Mouse (Mus musculus): ENCODE data around the gene Ksr2. TPM values are rescaled to one million over a fixed set of nuclear protein-coding genes. Genes with fewer than 3 reads are reported as not detected.

Gene Ksr2
- total and polyA plus RNA-seq, 3 experiments, result not detected

GRCm38 (mm10) chr5:117397371-117397770, 16.4 kb upstream of the Ksr2 start:
- DNase-seq (ENCODE audit: low read depth, low spot score), result no peak
- Histone ChIP-seq H3K4me3 (ENCODE audit: control insufficient read depth in 1 of 2, insufficient read depth in 1 of 2, low read depth in 2 of 2, low read length in 2 of 2) (no peak overlapping the region), H3K4me1 (ENCODE audit: control insufficient read depth in 1 of 2, insufficient read depth in 2 of 2, low read length in 2 of 2) (no peaks in the 10 kb centered on the region), H3K9ac (ENCODE audit: control insufficient read depth, low read depth, low read length, poor library complexity, severe bottlenecking) (no peak overlapping the region), H3K27me3 (ENCODE audit: control insufficient read depth in 1 of 2, insufficient read depth in 2 of 2, low read length in 2 of 2) (no peaks in the 10 kb centered on the region), H3K36me3 (ENCODE audit: control insufficient read depth in 1 of 2, insufficient read depth in 2 of 2, low read length in 2 of 2) (no peaks in the 10 kb centered on the region), H3K9me3 (replicated peaks; ENCODE audit: insufficient read depth, low read length) (no peaks in the 10 kb centered on the region), H3K27ac (ENCODE audit: control insufficient read depth, low read depth, low read length) (no peak overlapping the region), H3K79me2 (ENCODE audit: control insufficient read depth, insufficient read depth, low read length, poor library complexity) (no peaks in the 10 kb centered on the region)
- no peak for TF ChIP-seq USF1 (IDR thresholded peaks at IDR 0.05; ENCODE audit: low read depth, low read length)
- TF ChIP-seq RAD21 (IDR thresholded peaks at IDR 0.05; ENCODE audit: low read depth, low read length), result no peak
- no peak for TF ChIP-seq CHD2 (IDR thresholded peaks at IDR 0.05; ENCODE audit: low read length)
- TF ChIP-seq ZNF384 (IDR thresholded peaks at IDR 0.05; ENCODE audit: low read depth, low read length), result no peak
- TF ChIP-seq TBP (IDR thresholded peaks at IDR 0.05; ENCODE audit: low read depth, low read length), result no peak
- TF ChIP-seq GATA1 (IDR thresholded peaks at IDR 0.05; ENCODE audit: low read depth, low read length), result no peak
- no peak for TF ChIP-seq NELFE (IDR thresholded peaks at IDR 0.05; ENCODE audit: low read depth, low read length)
- TF ChIP-seq BHLHE40 (IDR thresholded peaks at IDR 0.05; ENCODE audit: borderline replicate concordance, low read depth, low read length), result no peak
- TF ChIP-seq POLR2AphosphoS2 (IDR thresholded peaks at IDR 0.05; ENCODE audit: low read length), result no peak
- TF ChIP-seq MAFK (IDR thresholded peaks at IDR 0.05; ENCODE audit: borderline replicate concordance, low read depth, low read length), result no peak
- TF ChIP-seq UBTF (IDR thresholded peaks at IDR 0.05; ENCODE audit: borderline replicate concordance, insufficient read depth, low read depth, low read length), result no peak
- no peak for TF ChIP-seq RCOR1 (IDR thresholded peaks at IDR 0.05; ENCODE audit: low read depth, low read length)
- no peak for TF ChIP-seq TAL1 (IDR thresholded peaks at IDR 0.05; ENCODE audit: low read length)
- TF ChIP-seq SMC3 (IDR thresholded peaks at IDR 0.05; ENCODE audit: low read depth, low read length), result no peak
- TF ChIP-seq NRF1 (IDR thresholded peaks at IDR 0.05; ENCODE audit: insufficient read depth, low read depth, low read length, poor library complexity, severe bottlenecking), result no peak
- no peak for TF ChIP-seq ETS1 (IDR thresholded peaks at IDR 0.05; ENCODE audit: low read depth, low read length)
- no peak for TF ChIP-seq POLR2A (IDR thresholded peaks at IDR 0.05; ENCODE audit: control insufficient read depth in 1 of 2, insufficient read depth in 1 of 2, low read depth in 1 of 2, low read length in 2 of 2, poor library complexity in 1 of 2)

GRCm38 (mm10) chr5:117398007-117398550, 15.7 kb upstream of the Ksr2 start:
- Histone ChIP-seq H3K27ac (ENCODE audit: control insufficient read depth, low read depth, low read length) (no peak overlapping the region), H3K27me3 (ENCODE audit: control insufficient read depth in 1 of 2, insufficient read depth in 2 of 2, low read length in 2 of 2) (no peaks in the 10 kb centered on the region), H3K79me2 (ENCODE audit: control insufficient read depth, insufficient read depth, low read length, poor library complexity) (no peaks in the 10 kb centered on the region), H3K4me3 (ENCODE audit: control insufficient read depth in 1 of 2, insufficient read depth in 1 of 2, low read depth in 2 of 2, low read length in 2 of 2) (no peak overlapping the region), H3K36me3 (ENCODE audit: control insufficient read depth in 1 of 2, insufficient read depth in 2 of 2, low read length in 2 of 2) (no peaks in the 10 kb centered on the region), H3K4me1 (ENCODE audit: control insufficient read depth in 1 of 2, insufficient read depth in 2 of 2, low read length in 2 of 2) (no peaks in the 10 kb centered on the region), H3K9me3 (replicated peaks; ENCODE audit: insufficient read depth, low read length) (no peaks in the 10 kb centered on the region), H3K9ac (ENCODE audit: control insufficient read depth, low read depth, low read length, poor library complexity, severe bottlenecking) (no peak overlapping the region)
- TF ChIP-seq ZC3H11A (IDR thresholded peaks at IDR 0.05; ENCODE audit: low read depth, low read length), result no peak
- TF ChIP-seq POLR2AphosphoS2 (IDR thresholded peaks at IDR 0.05; ENCODE audit: low read length), result no peak
- TF ChIP-seq NRF1 (IDR thresholded peaks at IDR 0.05; ENCODE audit: insufficient read depth, low read depth, low read length, poor library complexity, severe bottlenecking), result no peak
- no peak for TF ChIP-seq UBTF (IDR thresholded peaks at IDR 0.05; ENCODE audit: borderline replicate concordance, insufficient read depth, low read depth, low read length)
- TF ChIP-seq GATA1 (IDR thresholded peaks at IDR 0.05; ENCODE audit: low read depth, low read length), result no peak
- TF ChIP-seq SMC3 (IDR thresholded peaks at IDR 0.05; ENCODE audit: low read depth, low read length), result no peak
- TF ChIP-seq HCFC1 (IDR thresholded peaks at IDR 0.05; ENCODE audit: low read depth, low read length), result no peak
- TF ChIP-seq CTCF (IDR thresholded peaks at IDR 0.05 in 2 of 3, conservative IDR thresholded peaks at IDR 0.05 in 1 of 3; ENCODE audit: control insufficient read depth in 1 of 3, insufficient read depth in 1 of 3, low read depth in 2 of 3, low read length in 3 of 3, poor library complexity in 1 of 3, severe bottlenecking in 1 of 3), result no peak
- no peak for TF ChIP-seq ZNF384 (IDR thresholded peaks at IDR 0.05; ENCODE audit: low read depth, low read length)
- no peak for TF ChIP-seq TCF12 (IDR thresholded peaks at IDR 0.05; ENCODE audit: low read depth, low read length)
- TF ChIP-seq USF2 (IDR thresholded peaks at IDR 0.05; ENCODE audit: borderline replicate concordance in 1 of 2, insufficient read depth in 1 of 2, low read depth in 1 of 2, low read length in 2 of 2), result no peak
- no peak for TF ChIP-seq POLR2AphosphoS5 (IDR thresholded peaks at IDR 0.05; ENCODE audit: borderline replicate concordance, low read depth, low read length)
- no peak for TF ChIP-seq E2F4 (IDR thresholded peaks at IDR 0.05; ENCODE audit: borderline replicate concordance, low read depth, low read length)
- TF ChIP-seq MAZ (IDR thresholded peaks at IDR 0.05; ENCODE audit: low read depth, low read length), result no peak
- TF ChIP-seq ZMIZ1 (IDR thresholded peaks at IDR 0.05; ENCODE audit: low read depth, low read length), result no peak
- no peak for TF ChIP-seq MAX (IDR thresholded peaks at IDR 0.05; ENCODE audit: low read length)
- no peak for TF ChIP-seq NELFE (IDR thresholded peaks at IDR 0.05; ENCODE audit: low read depth, low read length)
- TF ChIP-seq BHLHE40 (IDR thresholded peaks at IDR 0.05; ENCODE audit: borderline replicate concordance, low read depth, low read length), result no peak
- no peak for DNase-seq (ENCODE audit: low read depth, low spot score)
